Mouse (Mus musculus): ENCODE measurements at regions not wholly inside any gene's neighbourhood (a gene's known extent, or its start where the extent isn't known, plus 50 kb on each side); places are given as distances from the start of the nearest gene placed in this dataset.

DNA sequence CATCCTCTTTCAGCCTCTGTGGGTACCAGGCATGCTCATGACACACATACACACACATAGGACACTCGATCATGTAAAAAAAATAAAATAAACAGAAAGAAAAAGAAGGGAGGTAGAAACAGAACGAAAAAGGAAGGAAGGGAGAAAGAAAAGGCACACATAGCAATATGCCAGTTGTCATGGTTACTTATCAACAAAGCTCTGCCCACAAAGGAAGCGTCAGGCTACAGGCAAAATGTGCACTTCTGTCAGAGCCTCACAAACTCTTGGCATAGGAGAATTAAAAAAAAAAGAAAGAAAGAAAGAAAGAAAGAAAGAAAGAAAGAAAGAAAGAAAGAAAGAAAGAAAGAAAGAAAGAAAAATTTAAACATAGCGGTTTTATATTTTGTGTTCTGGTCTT, 56.9 kb upstream of the Sox2 start:
- DNase-seq (ENCODE audit: low spot score in 2 of 2) = no peak

DNA sequence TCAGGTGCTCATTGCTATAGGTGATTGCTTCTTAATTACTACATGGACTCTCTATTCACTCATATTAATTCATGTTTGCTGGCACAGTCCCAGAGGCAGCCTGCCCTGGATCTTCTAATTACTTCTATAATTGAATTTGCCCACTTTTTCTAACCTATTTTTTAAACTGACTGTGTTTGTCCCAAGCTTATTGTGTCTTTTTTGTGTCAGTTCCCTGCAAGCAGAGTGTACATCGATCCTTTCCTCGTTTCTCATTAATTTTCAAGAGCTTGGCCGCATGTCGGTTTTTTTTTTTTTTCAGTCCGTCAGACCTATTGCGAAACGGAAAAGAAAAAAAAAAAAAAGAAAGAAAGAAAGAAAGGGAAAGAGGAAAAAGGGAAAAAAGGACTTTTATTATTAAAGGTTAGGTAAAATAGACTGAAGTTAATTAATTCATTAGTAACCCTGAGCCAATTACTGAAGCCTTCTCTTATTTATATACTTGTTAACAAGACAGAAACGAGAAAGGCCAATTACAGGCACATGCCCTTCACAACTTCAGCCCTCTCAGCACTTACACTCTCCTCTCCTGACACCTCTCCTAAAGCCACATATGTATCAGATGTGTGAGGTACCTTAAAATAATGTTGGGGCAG, 72.2 kb upstream of the Sox2 start:
- DNase-seq (ENCODE audit: low spot score in 2 of 2) = no peak

DNA sequence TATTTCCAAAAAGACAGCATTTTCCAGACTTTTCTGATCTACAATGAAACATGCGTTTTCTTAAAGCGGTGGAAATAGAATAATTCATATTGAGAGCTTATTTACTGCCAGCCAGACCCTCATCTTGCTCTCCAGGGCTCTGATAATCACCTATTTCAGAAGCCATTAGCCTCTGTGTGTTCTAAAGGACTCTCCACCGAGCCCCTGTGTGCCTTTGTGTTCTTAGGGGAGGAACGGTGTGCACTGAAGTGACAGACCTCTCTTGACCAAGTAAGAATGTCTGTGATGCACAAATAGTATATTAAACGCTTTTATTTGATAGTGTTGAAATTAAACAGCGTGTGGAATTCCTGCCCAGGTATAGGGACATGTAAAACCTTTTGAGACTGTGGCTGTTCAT, 73.1 kb upstream of the Sox2 start:
- no peak for DNase-seq (ENCODE audit: low spot score in 2 of 2)

DNA sequence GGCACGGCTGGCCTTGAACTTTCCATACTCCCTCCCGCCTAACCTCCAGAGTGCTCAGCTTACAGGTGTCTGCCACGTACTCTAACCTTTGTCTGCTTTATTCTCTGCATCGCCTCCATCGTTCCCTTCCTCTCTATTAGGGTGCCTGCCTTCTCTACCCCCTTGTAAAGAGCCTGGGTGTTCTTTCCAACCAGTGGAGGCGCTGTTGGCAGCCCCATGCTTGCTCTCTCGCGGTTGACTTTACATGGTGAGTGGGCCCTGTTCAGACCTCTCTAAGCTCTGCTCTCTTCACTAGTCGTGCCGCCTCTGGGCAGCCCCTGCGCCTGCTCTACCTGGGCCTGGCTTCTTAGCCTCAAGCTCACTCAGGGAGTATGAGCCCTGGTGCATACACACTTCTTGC, 74.0 kb upstream of the Sox2 start:
- DNase-seq (ENCODE audit: low spot score in 2 of 2) = no peak

DNA sequence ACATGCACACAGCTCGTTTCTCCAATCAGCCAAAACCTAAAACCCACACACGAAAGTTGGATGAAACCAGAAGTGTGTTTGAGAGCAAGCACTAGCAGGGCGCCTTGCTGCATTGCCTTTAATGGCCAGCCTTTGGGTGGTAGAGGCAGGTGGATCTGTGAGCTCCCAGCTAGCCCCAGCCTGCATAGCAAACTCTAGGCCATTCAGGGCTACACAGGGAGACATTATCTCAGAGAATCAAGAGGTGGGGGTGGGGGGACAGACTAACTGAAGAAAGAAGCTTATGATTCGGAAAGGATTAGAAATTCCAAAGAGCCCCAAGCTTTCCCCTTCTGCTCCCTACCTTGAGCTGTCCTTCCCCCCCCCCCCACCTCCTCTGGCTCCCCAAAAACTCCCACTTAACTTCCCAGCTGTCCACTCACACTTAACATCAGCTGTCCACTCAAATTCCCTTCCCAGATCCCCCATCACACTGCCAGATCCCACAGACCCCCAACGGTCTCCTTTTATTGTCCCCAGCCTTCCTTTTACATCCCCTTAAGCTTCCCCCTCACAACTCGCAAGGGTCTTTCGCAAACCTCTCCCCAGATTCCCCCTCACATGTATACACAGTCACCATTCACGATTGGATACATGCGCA, 75.4 kb upstream of the Sox2 start:
- DNase-seq (ENCODE audit: low spot score in 2 of 2) = no peak

DNA sequence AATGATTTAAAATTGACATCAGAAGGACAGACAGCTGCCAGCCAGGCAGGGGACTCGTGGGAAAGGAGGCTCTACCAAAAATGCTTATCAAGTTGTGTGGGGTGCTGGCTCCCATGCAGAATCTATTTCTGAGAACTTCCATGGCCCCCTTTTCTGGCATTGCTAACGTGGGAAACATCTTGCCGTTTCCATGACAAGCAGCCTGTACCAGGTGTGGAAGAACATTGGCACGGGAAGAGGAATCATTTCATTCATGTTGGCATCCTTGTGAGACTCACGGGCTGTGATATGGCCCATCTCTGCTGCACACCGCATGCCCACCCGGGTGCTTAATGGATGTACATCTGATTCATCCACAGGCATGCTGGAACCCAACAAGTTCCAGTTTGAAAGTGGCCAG, 76.9 kb upstream of the Sox2 start:
- no peak for DNase-seq (ENCODE audit: low spot score in 2 of 2)

DNA sequence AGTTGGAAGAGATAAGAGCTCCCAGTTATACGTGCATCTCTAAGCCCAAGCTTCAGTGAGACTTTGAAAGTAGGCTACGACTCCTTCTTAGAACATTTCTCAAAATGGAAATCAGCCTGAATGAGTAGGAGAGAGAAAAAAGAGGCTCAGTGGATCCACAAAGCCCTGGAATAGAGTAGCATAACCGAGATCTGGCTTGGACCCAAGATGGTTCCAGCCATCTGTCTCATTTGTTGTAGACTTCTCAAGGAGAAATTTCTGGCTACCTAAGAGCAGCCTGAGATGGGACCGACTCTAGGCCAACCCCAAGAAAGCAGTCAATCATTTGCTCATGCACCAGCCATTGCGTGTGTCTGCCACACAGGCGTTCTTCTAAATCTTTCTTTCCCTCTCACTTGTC, 78.1 kb upstream of the Sox2 start:
- DNase-seq (ENCODE audit: low spot score in 2 of 2) = no peak

DNA sequence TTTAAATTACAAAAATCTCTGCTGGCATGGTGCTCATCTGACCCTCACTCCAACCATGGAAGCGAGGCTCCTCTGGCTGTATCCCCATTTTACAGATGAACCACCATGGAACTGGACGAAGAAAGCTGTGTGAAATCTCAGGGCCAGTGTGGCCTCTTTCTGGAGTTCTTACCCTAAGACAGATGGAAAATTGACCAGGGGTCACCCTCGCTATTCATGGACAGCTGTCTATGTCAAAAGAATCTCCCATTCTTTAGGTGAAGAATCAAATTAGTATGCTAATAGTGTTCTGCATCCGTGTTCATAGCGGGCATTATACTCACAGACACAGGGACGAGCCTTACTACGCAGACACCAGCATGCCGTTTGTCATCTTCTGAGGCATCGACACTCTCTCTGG, 78.6 kb upstream of the Sox2 start:
- DNase-seq (ENCODE audit: low spot score in 2 of 2) = no peak

DNA sequence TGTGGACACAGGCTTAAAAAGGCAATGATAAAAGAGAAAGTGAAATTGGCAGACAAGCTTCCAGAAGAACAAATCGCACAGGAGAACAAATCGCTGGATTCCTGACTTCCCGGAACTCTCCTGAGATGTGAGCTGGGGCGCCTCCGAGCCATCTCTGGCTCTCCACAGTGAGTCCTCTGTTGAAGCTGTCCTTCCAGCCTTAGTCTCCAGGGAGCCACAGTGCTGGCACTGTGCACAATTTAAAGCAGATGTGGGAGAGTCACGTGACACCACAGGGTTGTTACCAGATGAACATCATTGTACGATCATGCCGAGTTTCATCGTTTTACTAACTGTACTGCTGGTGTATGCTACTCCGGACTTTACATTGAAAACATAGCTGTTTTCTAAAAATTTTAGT, 80.2 kb upstream of the Sox2 start:
- DNase-seq (ENCODE audit: low spot score in 2 of 2) = no peak

DNA sequence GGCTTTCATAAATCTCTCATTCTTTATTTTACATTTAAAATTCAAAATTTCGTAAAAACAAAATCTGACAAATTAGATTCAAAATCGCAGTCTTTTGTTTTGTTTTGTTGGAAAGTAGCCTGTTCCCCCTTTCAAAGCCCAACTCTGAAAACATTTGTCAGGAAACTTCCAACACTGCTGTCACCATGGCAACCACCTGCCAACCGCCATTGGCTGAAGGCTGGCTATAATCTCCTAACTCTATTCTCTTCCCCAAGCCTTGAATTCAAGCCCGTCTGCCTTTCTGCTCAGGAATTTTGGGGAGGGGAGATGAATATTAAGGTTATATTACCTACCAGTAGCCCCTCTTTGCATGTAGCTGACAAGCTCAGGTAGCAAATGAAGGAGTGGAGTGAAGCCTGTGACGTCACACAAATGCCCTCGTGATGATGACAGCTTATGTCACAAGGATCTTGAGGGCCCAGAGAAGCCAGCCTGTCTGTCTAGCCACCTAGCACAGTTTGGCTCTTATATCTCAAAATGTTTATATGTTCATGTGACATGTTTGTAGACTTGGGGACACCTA, 82.0 kb upstream of the Sox2 start:
- DNase-seq (ENCODE audit: low spot score in 2 of 2) = no peak

DNA sequence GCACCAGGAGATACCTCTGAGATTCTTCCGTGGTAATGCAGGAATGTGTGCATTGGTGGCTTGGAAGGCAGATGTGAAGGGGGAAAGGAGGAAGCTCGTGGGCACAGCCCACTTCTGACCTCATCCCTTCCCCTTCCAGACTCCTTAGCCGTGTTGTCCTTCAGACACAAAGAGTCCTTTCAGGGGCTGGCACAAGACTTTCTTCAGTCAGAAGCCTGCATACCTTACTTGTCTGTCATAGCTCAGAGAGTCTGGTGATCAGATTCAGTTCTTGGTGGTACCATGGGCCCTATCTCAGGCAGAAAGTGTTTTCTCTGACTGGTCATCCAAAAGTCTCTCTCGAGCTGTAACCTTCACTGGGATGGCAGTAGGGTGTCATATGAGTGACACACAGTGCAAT, 84.8 kb upstream of the Sox2 start:
- no peak for DNase-seq (ENCODE audit: low spot score in 2 of 2)

DNA sequence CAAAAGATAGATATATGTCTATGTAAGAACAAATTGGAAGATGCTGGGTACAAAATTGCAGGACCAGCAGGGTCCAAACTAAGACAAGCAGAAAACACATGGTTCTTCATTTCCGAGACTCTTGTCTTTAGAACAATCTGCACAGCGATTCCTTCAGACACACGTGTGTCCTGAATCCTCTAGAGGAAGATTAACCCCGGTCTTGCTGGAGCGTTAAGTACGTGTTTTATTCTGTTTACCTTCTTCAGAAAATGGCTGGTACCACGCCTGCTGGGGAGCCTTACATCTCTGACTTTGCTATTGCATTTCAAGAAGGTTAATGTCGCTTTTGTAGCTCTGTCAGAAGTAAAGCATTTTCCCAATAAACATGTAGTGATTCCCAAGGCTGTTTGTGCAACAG, 87.3 kb upstream of the Sox2 start:
- no peak for DNase-seq (ENCODE audit: low spot score in 2 of 2)

DNA sequence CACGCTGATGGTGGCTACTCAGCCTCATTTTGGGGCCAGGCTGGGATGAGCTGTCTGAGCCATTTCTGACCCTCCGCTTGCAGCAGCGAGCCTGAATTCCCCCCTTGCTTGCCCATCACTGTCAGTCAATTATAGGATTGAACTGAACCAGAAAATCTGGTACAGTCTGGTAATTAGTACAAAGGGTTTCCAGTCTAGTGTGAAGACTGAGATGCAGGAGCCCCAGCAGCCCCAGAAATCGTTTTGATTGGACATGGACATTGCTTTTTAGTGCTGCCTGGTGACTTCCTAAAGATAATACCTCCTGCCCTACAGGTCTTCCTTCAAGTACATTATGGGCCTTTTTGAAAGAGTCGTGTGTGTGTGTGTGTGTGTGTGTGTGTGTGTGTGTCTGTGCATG, 88.5 kb upstream of the Sox2 start:
- no peak for DNase-seq (ENCODE audit: low spot score in 2 of 2)

DNA sequence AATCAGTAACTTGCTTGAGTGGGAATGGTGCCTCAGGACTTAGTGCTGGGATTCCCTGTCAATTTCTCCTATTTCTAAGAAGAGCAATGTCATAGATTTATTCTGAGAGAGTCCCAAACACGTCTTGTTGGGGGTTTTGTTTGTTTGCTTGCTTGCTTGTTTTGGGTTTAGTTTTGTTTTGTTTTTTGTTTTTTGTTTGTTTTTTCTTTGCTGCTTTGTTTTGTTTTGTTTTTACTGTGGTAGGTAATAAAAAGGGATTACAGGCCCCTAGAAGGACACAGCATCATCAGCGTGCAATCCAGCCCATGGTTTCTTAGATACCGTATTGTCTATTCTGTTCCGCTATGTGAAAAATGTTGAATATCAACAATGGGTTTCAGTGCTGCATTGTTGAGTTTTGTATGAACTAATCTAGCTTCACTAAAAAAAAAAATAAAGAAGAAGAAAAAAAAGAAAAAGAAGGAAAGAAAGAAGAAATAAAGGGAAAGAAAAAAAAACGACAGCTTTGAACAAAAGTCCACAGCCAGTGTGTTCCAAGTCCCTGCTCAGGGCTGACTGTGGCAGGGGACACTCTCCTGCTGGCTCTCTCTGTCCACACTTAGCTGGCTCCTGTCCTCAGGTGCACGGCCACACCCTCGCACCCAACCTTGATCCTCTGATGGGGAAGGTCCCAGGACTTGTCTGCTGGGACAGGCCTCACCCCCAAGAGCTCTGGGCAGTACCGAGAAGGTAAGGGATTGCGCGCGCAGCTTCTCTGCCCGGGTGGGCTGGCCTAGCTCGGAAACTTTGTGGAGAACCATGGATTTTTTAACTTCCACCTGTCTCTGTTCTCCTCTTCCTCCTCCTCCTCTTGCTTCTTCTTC, 90.1 kb upstream of the Sox2 start:
- no peak for DNase-seq (ENCODE audit: low spot score in 2 of 2)

DNA sequence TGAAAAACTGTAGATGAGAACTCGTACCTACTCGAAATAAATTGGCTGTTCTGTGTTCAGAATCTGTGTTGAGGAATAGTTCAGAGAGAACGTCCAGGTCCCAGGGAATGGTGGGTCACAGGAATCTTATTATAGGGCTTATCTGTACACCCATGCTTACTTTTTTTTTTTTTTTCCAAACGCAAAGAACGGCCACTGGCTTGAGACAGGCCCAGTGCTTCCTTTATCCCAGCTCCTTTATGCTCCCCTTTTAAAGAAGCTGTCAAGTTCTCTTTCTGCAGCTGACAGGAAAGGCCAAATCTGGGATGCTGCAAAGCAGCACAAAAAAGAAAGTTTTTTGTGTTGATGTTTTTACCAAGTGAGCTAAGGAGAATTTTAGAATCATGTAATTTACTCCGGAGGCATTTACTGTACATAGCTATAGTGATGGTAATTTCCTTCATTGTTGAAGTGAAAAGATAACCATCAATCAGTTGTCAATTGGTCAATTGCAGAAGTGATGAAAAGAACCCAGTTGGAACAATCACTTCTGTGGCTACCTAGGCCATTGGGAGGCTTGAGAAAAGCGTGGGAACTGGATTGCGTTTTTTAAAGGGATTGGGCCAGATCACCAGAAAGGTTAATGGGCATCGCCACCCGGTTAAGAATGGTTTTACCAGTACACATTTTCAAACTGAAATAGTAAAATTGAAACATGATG, 91.2 kb upstream of the Sox2 start:
- no peak for DNase-seq (ENCODE audit: low spot score in 2 of 2)

DNA sequence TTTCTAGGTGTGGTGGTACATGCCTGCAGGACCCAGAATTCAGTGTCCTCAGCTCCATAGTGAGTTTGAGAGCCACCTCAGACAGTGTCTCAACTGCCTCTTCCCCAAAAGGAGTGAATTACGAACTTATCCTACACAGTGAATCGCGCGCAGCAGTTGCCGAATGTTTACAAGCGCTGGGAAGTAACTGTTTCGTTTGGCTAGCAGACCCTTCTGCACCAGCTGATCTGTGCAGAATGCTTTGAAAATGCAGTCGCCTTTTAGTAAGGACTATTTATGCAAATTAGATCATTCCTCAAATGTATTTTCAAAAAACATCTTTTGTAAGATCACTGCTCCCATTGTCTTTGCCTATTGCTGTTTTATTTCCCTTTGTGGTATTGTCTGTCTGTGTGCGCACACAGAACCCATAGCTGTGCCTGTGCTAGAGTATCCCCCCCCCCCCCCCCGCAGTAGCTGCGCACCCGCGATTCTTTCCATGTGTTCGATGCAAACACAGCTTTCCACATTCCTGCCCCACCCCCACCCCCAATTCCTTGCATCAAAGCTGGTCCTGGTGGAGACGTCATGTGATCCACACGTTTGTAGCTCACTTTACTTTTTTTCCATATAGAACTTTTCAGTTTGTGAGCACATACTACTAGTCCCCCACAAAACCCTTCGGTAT, 97.5 kb upstream of the Sox2 start:
- DNase-seq (ENCODE audit: low spot score in 2 of 2) = no peak

DNA sequence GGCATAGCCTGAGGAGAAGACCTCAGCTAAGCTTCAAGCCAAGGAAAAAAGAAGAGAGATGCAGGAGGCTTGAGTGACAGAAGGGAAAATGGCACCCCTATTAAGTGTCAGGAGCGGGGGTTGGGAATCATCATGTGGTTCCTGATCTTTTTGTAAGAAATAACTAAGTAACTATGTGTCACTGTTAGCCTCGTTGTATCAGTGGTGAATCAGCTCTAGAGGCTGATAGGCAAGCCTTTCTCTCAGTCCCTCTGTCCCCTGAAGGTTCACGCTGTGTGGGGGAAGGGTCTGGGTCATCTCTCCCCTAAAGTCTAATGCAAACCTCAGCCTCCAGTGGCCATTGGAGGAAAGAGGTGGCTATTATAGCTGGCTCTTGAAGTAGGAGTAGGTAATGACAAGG, 99.1 kb upstream of the Sox2 start:
- DNase-seq (ENCODE audit: low spot score in 2 of 2) = no peak

DNA sequence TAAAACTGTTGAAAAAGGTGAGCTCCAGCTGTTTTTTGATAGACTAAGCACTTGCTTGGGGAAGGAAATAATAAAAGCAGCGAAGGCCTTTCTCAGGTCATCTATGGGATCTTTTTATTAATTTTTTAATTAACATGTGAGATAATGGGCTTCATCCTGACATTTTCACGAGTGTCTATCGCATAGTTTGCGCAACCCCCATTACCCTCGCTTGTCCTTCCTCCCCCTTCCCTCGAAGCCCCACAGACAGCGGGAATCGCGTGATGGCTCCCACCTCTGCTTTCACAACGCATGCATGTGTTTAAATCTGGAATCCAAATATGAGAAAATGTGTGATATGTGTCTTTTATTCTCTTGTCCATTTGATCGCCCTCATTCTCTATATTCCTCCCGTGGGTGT, 100.0 kb upstream of the Sox2 start:
- DNase-seq (ENCODE audit: low spot score in 2 of 2) = no peak

DNA sequence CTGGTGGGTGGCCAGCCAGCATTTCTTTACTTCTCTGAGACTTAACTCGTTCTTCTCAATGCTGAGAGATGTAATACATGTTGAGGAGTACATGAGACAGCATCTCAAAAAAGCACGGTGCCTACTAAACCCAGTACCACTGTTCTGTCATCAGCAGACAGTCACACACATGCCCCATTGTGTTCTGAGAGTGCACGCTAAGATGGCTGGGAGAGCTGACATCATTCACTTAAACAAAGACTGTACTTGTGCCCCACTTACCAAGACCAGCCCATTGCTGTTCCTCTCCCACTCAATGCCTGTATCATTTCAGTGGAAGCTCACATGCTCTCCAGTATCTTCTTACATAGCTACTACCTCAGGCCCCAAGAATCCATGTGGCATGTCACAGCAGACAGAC, 117.8 kb upstream of the Sox2 start:
- no peak for DNase-seq (ENCODE audit: low spot score in 2 of 2)

DNA sequence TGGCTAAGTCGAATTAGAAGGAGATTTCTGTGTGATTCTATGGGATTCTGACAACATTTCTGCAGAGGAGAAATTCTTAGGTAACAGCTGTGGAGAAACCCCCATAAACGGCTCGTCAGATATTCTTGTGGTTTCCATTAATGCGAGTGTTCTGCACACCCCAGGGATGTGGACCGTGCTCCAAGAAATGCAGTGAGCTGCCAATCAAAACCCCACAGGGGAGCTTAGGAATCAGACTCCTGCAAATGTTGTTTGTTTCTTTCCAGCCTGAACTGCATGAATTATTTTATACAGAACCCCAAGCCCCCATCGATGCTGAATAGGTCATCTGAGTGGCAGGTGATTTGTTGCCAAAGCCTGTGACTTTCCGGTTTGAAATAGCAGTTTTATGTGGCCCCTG, 118.4 kb upstream of the Sox2 start:
- DNase-seq (ENCODE audit: low spot score in 2 of 2) = no peak

DNA sequence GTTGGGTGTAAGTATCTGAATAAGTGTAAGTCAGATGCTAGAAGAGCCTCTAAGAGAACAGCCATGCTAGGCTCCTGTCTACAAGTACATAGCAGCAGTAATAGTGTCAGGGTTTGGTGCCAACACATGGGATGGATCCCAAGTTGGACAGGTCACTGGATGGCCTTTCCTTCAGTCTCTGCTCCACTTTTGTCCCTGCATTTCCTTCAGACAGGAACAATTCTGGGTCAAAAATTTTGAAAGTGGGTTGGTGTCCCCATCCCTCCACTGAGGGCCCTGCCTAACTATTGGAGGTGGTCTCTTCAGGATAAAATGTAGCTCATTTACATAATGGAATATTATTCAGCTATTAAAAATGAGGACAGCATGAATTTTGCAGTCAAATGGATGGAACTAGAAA, 122.7 kb upstream of the Sox2 start:
- no peak for DNase-seq (ENCODE audit: low spot score in 2 of 2)
